Mouse (Mus musculus) telencephalon, adult 2 months (tissue): ENCODE measurements around the gene Stra8.
A peak's percentile ranks its signal among the peaks of the same experiment; 100 is the strongest.

Experiments used
- DNase-seq: peaks from one replicate; pipeline ENCODE4 v3.0.0-alpha.2; 2011; ENCODE audit warnings: low read depth, low spot score

Gene Stra8

DNA sequence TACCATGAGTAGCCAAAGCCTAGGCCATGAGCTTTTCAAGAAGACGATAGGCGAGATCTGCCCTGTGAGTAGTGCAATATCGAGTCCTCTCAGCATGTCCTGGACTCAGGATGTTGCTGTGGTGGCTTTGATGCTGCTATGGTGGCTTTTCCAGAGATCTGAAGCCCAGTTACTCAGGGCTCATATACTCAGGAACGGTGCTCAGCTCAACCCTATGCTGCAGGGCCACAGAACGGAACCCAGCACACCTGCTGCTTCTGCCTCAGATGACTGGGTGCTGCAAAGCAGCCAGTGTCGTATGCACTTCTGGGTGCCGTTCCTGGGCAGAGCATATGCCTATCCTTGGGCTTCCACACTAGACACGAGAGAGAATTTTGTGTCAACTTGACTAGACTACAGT lies 19.5 kb downstream of the Stra8 start:
- DNase-seq: no peak

DNA sequence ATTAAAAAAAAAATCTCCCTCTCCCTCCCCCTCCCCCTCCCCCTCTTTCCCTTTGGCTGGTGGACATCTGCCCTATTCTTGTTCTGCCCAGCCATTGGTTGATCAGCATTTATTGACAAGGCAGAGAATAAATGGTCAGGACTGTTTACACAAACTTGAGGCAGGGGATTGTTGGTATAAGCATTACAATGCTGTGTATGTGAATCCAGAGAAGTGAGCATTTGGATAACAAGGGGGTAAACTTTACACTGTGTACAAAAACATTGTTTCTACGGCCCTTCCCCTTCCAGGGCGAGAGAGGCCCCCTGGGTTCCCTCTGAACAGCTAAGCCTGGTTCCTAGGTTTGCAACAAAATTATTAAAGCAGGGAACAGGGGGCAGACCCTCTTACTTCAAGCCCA lies 21.5 kb downstream of the Stra8 start:
- DNase-seq: no peak

DNA sequence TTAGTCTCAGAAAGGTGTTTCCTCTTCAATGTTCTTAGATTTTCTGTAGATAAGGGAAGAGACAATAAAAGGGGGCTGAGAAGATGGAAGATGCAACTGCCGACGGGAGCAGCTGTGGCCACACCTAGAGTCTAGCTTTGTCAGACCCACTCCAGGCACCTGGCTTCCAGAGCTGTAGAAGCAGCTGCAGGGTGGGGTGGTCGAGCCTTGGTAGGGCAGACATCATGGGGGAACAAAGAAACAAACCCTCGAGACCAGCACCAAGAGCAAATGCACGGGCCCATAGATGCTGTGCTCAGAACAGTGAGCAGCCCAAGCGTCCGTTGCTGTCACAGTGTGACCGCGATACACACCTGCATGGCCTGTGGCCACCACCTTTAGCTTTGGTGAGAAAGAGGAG lies 22.5 kb downstream of the Stra8 start:
- DNase-seq: no peak

- no peak for DNase-seq
Observed at GRCm38 (mm10) chr6:34943499-34943898, 23.5 kb downstream of the Stra8 start.

DNA sequence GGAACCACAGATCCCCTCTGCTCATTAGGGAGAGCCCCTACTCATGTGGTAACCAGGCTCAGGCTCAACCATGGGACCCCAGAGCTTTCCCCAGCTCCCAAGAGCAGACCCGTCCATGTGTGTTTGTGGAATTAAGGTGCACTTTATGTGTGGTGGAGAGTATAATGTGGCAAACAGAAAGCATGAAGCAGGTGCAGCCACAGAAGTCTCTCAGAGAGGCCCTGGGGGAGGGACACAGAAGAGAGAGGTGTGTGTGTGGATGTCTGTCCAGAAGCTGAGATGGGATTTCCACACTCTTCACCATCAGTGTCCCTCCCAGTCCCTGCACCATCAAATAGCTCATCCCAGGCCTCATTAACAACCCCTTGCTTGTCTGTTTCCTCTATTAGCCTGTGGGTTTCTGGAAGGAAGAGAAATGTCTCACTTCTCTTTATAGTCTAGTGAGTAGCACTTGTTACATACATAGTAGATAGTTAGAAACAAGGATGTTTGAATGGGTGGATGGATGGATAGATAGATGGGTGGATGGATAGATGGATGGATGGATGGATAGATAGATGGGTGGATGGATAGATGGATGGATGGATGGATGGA lies 26.6 kb downstream of the Stra8 start:
- DNase-seq: no peak

DNA sequence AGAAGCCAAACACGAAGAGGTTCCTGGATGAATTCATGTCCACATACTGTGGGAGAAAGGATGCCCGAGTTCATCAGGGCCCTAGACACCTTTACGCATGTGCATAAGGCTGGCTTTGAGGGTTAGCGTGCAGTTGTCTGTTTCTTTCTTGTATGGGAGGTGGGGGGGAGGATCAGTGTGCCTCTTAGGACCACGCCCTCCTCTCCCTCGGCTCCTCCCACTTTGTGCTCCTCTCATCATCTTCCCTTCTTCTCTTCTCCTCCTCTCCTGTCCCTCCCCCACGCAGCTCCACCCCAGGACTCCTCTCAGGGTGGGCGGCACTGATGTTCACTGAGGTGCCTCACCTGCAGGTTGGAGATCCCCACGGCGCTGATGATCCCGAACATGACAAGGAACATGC lies 28.5 kb downstream of the Stra8 start:
- DNase-seq: peak; percentile 12

DNA sequence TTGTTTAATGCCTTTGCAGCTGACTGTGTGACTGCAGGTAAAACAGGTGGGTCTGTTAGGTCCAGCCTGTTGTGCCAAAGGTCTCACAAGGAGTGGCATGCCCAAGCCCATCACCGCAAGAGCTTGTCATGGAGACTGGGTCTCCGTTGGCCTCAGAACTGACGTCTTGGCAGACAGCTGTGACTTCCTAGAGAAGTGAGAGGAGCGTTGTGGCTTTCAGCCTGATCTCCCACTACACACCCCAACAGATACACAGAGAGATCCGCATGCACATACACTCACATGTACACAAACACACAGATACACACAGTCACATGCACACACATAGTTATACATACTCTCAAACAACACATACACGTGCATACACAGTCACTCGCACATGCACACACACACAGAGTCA lies 31.6 kb downstream of the Stra8 start:
- no peak for DNase-seq

- no peak for DNase-seq
Observed at GRCm38 (mm10) chr6:34951956-34952667, 32.1 kb downstream of the Stra8 start.

DNA sequence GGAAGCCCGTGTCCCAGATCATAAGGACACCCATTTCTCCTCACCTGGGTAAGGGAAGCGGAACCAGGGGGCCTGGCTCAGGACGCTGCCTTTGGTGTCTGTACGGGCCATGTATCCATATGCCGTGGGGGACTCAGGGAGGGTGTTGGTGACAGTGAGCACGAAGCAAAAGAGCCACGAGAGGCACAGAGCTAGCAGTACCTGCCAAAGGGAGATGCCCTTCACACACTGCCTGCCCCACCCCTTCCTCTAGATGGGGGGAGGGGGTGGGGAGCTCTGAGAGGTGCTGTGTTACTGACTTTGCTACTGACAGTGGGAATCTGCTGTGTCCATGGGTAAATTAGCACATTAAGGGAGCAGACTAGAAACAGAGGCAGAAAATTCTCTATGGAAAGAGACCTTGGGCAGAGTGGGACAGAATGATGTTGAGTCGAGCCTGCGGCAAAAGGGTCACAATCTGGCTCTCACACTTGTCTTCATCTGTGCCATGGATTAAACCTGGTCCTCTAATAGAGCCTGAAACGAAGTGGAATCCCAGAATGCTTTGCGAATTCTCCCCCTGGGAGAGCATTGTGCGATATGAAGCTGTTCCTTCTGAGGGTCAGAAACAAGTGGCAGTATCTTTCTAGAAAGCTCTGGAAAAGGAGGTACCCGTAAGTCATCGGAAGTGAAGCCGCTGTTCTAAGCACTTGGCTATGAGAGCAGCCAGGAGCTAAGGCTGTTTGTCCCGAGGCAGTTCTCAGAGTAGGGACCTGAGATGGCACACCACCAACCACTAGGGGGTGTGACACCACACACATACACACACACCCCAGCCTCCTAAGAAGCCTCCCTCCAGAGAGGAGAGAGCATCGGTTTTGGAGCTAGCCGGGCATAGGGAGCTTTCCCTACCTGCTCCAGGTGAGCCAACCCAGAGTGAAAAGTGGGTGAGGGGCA lies 35.2 kb downstream of the Stra8 start:
- no peak for DNase-seq

GRCm38 (mm10) chr6:34955862-34956241 lies 35.9 kb downstream of the Stra8 start:
- DNase-seq: no peak

- DNase-seq: no peak
Observed at GRCm38 (mm10) chr6:34959131-34959530, 39.2 kb downstream of the Stra8 start.

GRCm38 (mm10) chr6:34964550-34964949 lies 44.6 kb downstream of the Stra8 start:
- DNase-seq: no peak

DNA sequence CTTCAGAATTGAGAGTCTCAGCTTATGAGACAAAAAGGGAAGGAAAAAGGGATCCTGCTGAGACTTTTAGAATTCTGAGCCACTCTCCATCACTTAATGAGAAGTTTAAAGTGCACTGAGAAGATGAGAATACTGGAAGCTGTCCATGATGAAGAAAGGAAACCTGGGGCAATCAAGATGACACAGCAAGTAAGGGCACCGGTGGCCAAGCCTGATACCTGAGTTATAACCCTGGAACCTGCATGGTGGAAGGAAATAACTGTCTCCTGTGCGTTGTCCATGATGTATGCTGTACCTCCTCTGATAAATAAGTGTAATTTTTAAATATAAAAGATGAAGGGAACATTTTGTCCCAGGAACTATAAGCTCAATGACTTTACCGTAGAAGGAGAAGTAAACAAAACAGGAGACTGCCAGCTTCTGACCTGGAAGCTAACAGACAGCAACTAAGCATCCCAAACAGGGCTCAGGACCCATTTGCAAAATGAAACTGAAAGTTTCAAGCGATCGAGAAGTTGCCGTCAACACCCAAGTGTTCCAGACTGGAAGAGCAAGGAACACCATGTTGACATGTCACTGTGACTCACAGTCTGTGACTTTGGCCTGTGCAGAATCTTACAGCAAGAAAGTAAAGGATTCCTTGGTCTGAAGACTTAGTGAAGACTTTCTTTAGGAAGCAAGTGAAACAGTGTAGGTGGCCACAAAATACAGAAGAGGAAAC lies 46.0 kb downstream of the Stra8 start:
- no peak for DNase-seq

GRCm38 (mm10) chr6:34971181-34971580 lies 51.2 kb downstream of the Stra8 start:
- DNase-seq: no peak

- DNase-seq: no peak
Observed at GRCm38 (mm10) chr6:34979291-34979690, 59.3 kb downstream of the Stra8 start.

DNA sequence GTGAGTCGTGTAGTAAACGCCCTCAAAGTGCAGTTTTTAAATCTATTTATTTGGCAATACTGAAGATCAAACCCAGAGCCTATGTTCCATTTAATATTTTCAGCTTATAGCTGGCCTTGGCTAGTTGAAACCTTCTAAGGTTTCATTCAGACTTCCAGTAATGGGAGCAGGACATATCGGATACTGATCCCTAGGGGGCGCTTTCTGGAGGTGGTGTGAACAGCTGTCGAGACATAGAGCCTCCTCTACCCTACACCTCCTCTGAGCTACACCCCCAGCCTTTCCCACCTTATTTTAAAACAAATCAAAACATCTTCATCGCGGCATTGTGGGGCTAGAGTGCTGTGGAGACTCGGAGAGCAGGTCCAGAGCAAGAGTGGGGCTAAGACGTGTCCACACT lies 60.7 kb downstream of the Stra8 start:
- DNase-seq: no peak

- DNase-seq: no peak
Observed at GRCm38 (mm10) chr6:34987085-34987645, 67.2 kb downstream of the Stra8 start.

GRCm38 (mm10) chr6:34988081-34988761 lies 68.3 kb downstream of the Stra8 start, which contains the start of gene Slc23a4:
Gene Slc23a4, minus strand, starts transcription at chr6:34988404.
- no peak for DNase-seq
